Mouse (Mus musculus) heart, adult 2 months (tissue): ENCODE data around the gene Slc16a4.

Experiments used
- CTCF ChIP-seq: fragments of 200-600 bp; IDR thresholded peaks from 2 replicates; pipeline ENCODE4 v1.8.1; 2022; ENCODE audit warnings: antibody characterized with exemption, mild to moderate bottlenecking, moderate library complexity
- EP300 ChIP-seq: fragments of 200-500 bp; IDR thresholded peaks from 2 replicates; pipeline ENCODE4 v1.6.1; 2011; ENCODE audit warnings: low read depth, low read length, control low read depth; ENCODE audit not compliant: insufficient read depth

DNA sequence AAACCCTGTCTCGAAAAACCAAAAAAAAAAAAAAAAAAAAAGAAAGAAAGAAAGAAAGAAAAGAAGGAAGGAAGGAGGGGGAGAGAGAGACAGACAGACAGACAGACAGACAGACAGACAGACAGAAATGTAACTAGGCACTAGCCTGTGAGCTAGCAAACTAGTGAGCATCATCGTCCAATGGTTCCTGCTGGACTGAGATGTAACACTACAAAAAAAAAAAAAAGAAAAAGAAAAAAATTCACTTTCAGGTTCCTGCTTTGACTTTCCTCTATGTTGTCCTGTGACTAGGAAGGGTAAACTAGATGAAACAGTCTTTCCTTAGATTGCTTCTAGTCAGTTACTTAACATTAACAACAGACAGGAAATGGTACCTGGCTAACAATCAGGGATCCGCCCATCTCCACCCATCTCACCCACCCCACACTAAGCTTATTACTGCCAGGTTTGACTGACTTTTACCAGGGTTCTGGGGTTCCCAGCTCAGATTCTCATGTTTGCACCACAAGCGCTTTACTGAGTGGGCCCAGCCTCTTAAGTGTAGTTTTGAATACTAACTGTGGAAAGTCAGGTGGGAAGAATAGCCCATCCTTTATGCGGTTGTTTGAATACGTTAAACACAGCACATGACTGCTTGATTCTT lies 64.7 kb downstream of the Slc16a4 start:
- TF ChIP-seq CTCF, result no peak
- TF ChIP-seq EP300, result no peak
